Mouse (Mus musculus) gastrocnemius, postnatal 10 days (tissue): ENCODE measurements around the gene Hdac1. TPM values are rescaled to one million over a fixed set of nuclear protein-coding genes. Genes with fewer than 3 reads are reported as not detected.

Source experiments
- microRNA-seq, 2 experiments: library from miRNA; unstranded; fragments of <30 nt; microRNA quantifications; one replicate each; pipeline ENCODE4 v1.2.0; 2021
- total RNA-seq, 2 experiments: library from RNA; stranded (reverse); gene quantifications; 2 replicates each; pipeline ENCODE4 v1.2.3; 2021

The Hdac1 gene
- total RNA-seq, 2 experiments from 2014 or later, result 23.9 to 29.8 TPM

Small RNA genes within 50 kb of the gene (microRNA-seq; reads per million reads assigned to microRNA genes)
- 0 reads per million in 2 experiments for gene Mir8119

Other genes with a start within 250 kb of the Hdac1 start
- 10 to 100 TPM; 96.7 to 98.5 TPM for gene Rbbp4, start 207.3 kb downstream of the Hdac1 start, total RNA-seq
- gene Zbtb8os, start 207.0 kb downstream of the Hdac1 start, total RNA-seq, result 10 to 100 TPM; 24.2 to 25.4 TPM
- gene Zbtb8a, start 164.6 kb downstream of the Hdac1 start, total RNA-seq, result 1 to 10 TPM; 2.9 to 4.7 TPM
- not detected for gene Zbtb8b, start 101.9 kb downstream of the Hdac1 start, total RNA-seq
- gene Bsdc1, start 81.1 kb downstream of the Hdac1 start, total RNA-seq, result 10 to 100 TPM; 24.7 to 32.4 TPM
- gene Tssk3, start 51.7 kb downstream of the Hdac1 start, total RNA-seq, result not detected
- not detected for gene Fam229a, start 51.5 kb downstream of the Hdac1 start, total RNA-seq
- gene Marcksl1, start 29.1 kb downstream of the Hdac1 start, total RNA-seq, result 10 to 100 TPM; 24.4 to 31.8 TPM
- under 1 TPM in 1 of 2 experiments, not detected in 1; 0.59 TPM for gene Lck, start 30.9 kb upstream of the Hdac1 start, total RNA-seq
- 1 to 10 TPM in 1 of 2 experiments, under 1 TPM in 1; 0.80 to 1.3 TPM for gene Fam167b, start 35.8 kb upstream of the Hdac1 start, total RNA-seq
- gene Eif3i, start 57.9 kb upstream of the Hdac1 start, total RNA-seq, result 100 to 1,000 TPM; 149 to 151 TPM
- gene Tmem234, start 58.0 kb upstream of the Hdac1 start, total RNA-seq, result 10 to 100 TPM; 42.3 to 47.0 TPM
- gene Dcdc2b, start 71.5 kb upstream of the Hdac1 start, total RNA-seq, result 1 to 10 TPM in 1 of 2 experiments, under 1 TPM in 1; 0.61 to 2.6 TPM
- gene Iqcc, start 76.4 kb upstream of the Hdac1 start, total RNA-seq, result 10 to 100 TPM; 12.7 to 14.6 TPM
- 10 to 100 TPM; 59.5 to 60.6 TPM for gene Ccdc28b, start 81.2 kb upstream of the Hdac1 start, total RNA-seq
- gene Txlna, start 98.4 kb upstream of the Hdac1 start, total RNA-seq, result 10 to 100 TPM; 31.6 to 37.5 TPM
- 10 to 100 TPM; 56.4 to 63.3 TPM for gene Kpna6, start 130.1 kb upstream of the Hdac1 start, total RNA-seq
- gene Tmem39b, start 154.1 kb upstream of the Hdac1 start, total RNA-seq, result 1 to 10 TPM; 3.7 to 6.7 TPM
- gene Khdrbs1, start 199.6 kb upstream of the Hdac1 start, total RNA-seq, result 10 to 100 TPM; 47.0 to 58.8 TPM